ENCODE assay signal across 8 mouse cellular contexts in the genomic region with DNA sequence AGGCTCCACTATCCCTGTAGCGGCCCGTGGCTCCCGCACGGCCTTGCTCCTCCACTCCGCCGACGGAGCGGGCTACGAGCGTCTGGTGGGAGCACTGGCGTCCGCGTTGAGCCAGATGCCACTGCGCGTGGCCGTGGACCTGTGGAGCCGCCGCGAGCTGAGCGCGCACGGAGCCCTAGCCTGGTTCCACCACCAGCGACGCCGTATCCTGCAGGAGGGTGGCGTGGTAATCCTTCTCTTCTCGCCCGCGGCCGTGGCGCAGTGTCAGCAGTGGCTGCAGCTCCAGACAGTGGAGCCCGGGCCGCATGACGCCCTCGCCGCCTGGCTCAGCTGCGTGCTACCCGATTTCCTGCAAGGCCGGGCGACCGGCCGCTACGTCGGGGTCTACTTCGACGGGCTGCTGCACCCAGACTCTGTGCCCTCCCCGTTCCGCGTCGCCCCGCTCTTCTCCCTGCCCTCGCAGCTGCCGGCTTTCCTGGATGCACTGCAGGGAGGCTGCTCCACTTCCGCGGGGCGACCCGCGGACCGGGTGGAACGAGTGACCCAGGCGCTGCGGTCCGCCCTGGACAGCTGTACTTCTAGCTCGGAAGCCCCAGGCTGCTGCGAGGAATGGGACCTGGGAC. TPM values are rescaled to one million over a fixed set of nuclear protein-coding genes. Genes with fewer than 3 reads are reported as not detected.
A peak's percentile ranks its signal among the peaks of the same experiment; 100 is the strongest.
DNase-seq lines count a peak whose midpoint lies in the region; ATAC-seq lines count a peak whose summit lies in the region.

No protein-coding gene starts in this region.

- peak; percentile 62 for ATAC-seq in forebrain, embryonic 16.5 days
- peak; percentile 32 for ATAC-seq in inflammation-experienced regulatory T-cells, adult 6 months
- ATAC-seq in liver, embryonic 13.5 days (ENCODE audit: low read depth) = peak; percentile 46

- DNase-seq in retina, postnatal 7 days (ENCODE audit: low read depth, low spot score) = peak; percentile 49
- DNase-seq in retina, embryonic 14.5 days (ENCODE audit: low spot score) = no peak
- DNase-seq in cerebellum, adult 9-10 months = peak; percentile 63
- no peak for DNase-seq in liver, embryonic 13.5 days
- peak; percentile 71 for DNase-seq in naive thymus-derived CD4-positive, alpha-beta T cell, adult 2 months (ENCODE audit: low read depth)
- no peak for DNase-seq in urinary bladder, adult 2 months (ENCODE audit: low spot score)

- H3K9ac ChIP-seq in forebrain, embryonic 16.5 days (replicated peaks; ENCODE audit: low read depth, low read length) = peak overlapping the region; percentile 76
- H3K9ac ChIP-seq in liver, embryonic 13.5 days = peak overlapping the region; percentile 75

- H3K27ac ChIP-seq in forebrain, embryonic 16.5 days (ENCODE audit: low read length) = peak overlapping the region; percentile 79
- H3K27ac ChIP-seq in liver, embryonic 13.5 days = peak overlapping the region; percentile 68

- H3K9me3 ChIP-seq in forebrain, embryonic 16.5 days (ENCODE audit: control insufficient read depth, low read length) = no peaks in the 10 kb centered on the region
- no peaks in the 10 kb centered on the region for H3K9me3 ChIP-seq in liver, embryonic 13.5 days (replicated peaks)

- H3K27me3 ChIP-seq in forebrain, embryonic 16.5 days (replicated peaks; ENCODE audit: control insufficient read depth, insufficient read depth, low read length) = no peaks in the 10 kb centered on the region
- H3K27me3 ChIP-seq in liver, embryonic 13.5 days = peaks cover 43% of the 10 kb centered on the region

- H3K4me2 ChIP-seq in forebrain, embryonic 16.5 days (ENCODE audit: low read length) = peak overlapping the region; percentile 73
- H3K4me2 ChIP-seq in liver, embryonic 13.5 days = peak overlapping the region; percentile 99

- H3K4me3 ChIP-seq in forebrain, embryonic 16.5 days (replicated peaks; ENCODE audit: low read length) = peak overlapping the region; percentile 70
- peak overlapping the region; percentile 73 for H3K4me3 ChIP-seq in liver, embryonic 13.5 days (replicated peaks)

- peaks cover 24% of the 10 kb centered on the region for H3K4me1 ChIP-seq in forebrain, embryonic 16.5 days (replicated peaks; ENCODE audit: control insufficient read depth, insufficient read depth, low read length)
- peaks cover 42% of the 10 kb centered on the region for H3K4me1 ChIP-seq in liver, embryonic 13.5 days (replicated peaks)

- H3K36me3 ChIP-seq in forebrain, embryonic 16.5 days (ENCODE audit: control insufficient read depth, insufficient read depth) = no peaks in the 10 kb centered on the region
- no peaks in the 10 kb centered on the region for H3K36me3 ChIP-seq in liver, embryonic 13.5 days

- WGBS in forebrain, embryonic 16.5 days = under 1% methylated on average over 62 of the region's 65 CpGs
- 2% methylated on average over 65 of the region's 65 CpGs for WGBS in liver, embryonic 13.5 days (ENCODE audit: insufficient replicate concordance)

RNA-seq across cellular contexts. Expression of a gene that starts 0.5 kb away (rescaled TPM):
- 62.6 and 73.9 TPM in 2 replicates for polyA plus RNA-seq in forebrain, embryonic 16.5 days (2015; fragmentation: Nextera tagmentation; extraction: Ambion mirVana)
- 1 to 10 TPM; 6.1 to 9.2 (median 8.1) TPM for polyA plus RNA-seq in inflammation-experienced regulatory T-cells, adult 6 months (2017; shearing (Covaris generic))
- 7.4 and 8.0 TPM in 2 replicates for polyA plus RNA-seq in liver, embryonic 13.5 days (2015; fragmentation: Nextera tagmentation; extraction: Ambion mirVana)
- polyA plus RNA-seq in urinary bladder, adult 2 months (2012; rRNA removed) = 46.1 and 58.4 TPM in 2 replicates

RNA-seq across cellular contexts. Expression of a gene that starts 11.4 kb away (rescaled TPM):
- 2.4 and 3.5 TPM in 2 replicates for polyA plus RNA-seq in forebrain, embryonic 16.5 days (2015; fragmentation: Nextera tagmentation; extraction: Ambion mirVana)
- polyA plus RNA-seq in inflammation-experienced regulatory T-cells, adult 6 months (2017; shearing (Covaris generic)) = under 1 TPM in 2 of 3 experiments, not detected in 1; 0.32 to 0.47 TPM
- 5.3 and 6.2 TPM in 2 replicates for polyA plus RNA-seq in liver, embryonic 13.5 days (2015; fragmentation: Nextera tagmentation; extraction: Ambion mirVana)
- polyA plus RNA-seq in urinary bladder, adult 2 months (2012; rRNA removed) = 62.5 and 65.3 TPM in 2 replicates

RNA-seq across cellular contexts. Expression of a gene that starts 19.1 kb away (rescaled TPM):
- 5.2 and 8.5 TPM in 2 replicates for polyA plus RNA-seq in forebrain, embryonic 16.5 days (2015; fragmentation: Nextera tagmentation; extraction: Ambion mirVana)
- polyA plus RNA-seq in inflammation-experienced regulatory T-cells, adult 6 months (2017; shearing (Covaris generic)) = under 1 TPM in 1 of 3 experiments, not detected in 2; 0.17 TPM
- 0.07 TPM in 2 replicates for polyA plus RNA-seq in liver, embryonic 13.5 days (2015; fragmentation: Nextera tagmentation; extraction: Ambion mirVana)
- polyA plus RNA-seq in urinary bladder, adult 2 months (2012; rRNA removed) = 0.10 and 0.18 TPM in 2 replicates

RNA-seq across cellular contexts. Expression of a gene that starts 24.3 kb away (rescaled TPM):
- polyA plus RNA-seq in forebrain, embryonic 16.5 days (2015; fragmentation: Nextera tagmentation; extraction: Ambion mirVana) = 0.07 TPM in 1 of 2 replicates, not detected in the other
- polyA plus RNA-seq in inflammation-experienced regulatory T-cells, adult 6 months (2017; shearing (Covaris generic)) = 1 to 10 TPM in 2 of 3 experiments, under 1 TPM in 1; 0.69 to 8.2 (median 1.9) TPM
- polyA plus RNA-seq in liver, embryonic 13.5 days (2015; fragmentation: Nextera tagmentation; extraction: Ambion mirVana) = 0.16 and 0.20 TPM in 2 replicates
- 71.8 and 87.7 TPM in 2 replicates for polyA plus RNA-seq in urinary bladder, adult 2 months (2012; rRNA removed)

RNA-seq across cellular contexts. Expression of a gene that starts 40.2 kb away (rescaled TPM):
- 90.9 and 98.9 TPM in 2 replicates for polyA plus RNA-seq in forebrain, embryonic 16.5 days (2015; fragmentation: Nextera tagmentation; extraction: Ambion mirVana)
- 10 to 100 TPM; 50.3 to 60.1 (median 56.3) TPM for polyA plus RNA-seq in inflammation-experienced regulatory T-cells, adult 6 months (2017; shearing (Covaris generic))
- 51.8 and 53.3 TPM in 2 replicates for polyA plus RNA-seq in liver, embryonic 13.5 days (2015; fragmentation: Nextera tagmentation; extraction: Ambion mirVana)
- 54.5 and 61.3 TPM in 2 replicates for polyA plus RNA-seq in urinary bladder, adult 2 months (2012; rRNA removed)

Comparison
In these comparisons a context has a peak if more than half of its experiments do, and no peak if none do; other contexts are left out.
1. DNase-seq: peak in retina, postnatal 7 days (single experiment), cerebellum, adult 9-10 months (single experiment) and naive thymus-derived CD4-positive, alpha-beta T cell, adult 2 months (single experiment); none in retina, embryonic 14.5 days (single experiment), liver, embryonic 13.5 days (single experiment) and urinary bladder, adult 2 months (single experiment).
2. Peak in every context shown above with its lines, with median percentiles within 50 percentile points of each other: ATAC-seq.